In the genomic region with DNA sequence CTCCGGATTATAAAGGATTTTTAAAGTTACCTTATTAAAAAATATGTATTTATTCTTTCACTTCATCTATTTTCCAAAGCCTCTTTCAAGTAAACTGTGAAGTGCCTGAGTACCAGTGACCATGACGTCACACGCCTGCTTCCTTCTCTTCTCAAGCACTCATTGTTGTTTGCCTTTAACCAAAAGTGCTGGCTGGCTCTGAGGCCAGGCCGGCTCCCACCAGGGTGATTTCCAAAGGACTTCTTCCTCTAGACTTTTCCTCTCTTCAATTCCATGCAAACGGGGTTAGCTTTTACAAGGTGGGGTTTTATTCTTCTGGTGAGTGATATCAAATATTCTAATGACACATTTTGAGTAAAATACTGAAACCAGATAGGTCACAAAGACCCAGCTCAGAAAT, we compare ENCODE assay signal across 8 mouse cellular contexts. TPM values are rescaled to one million over a fixed set of nuclear protein-coding genes. Genes with fewer than 3 reads are reported as not detected.
A peak's percentile ranks its signal among the peaks of the same experiment; 100 is the strongest.
DNase-seq lines count a peak whose midpoint lies in the region; ATAC-seq and TF ChIP-seq lines count a peak whose summit lies in the region.

No protein-coding gene starts in this region.

- H3K4me2 ChIP-seq in embryonic facial prominence, embryonic 15.5 days (replicated peaks), result peak overlapping the region; percentile 95
- H3K4me2 ChIP-seq in hindbrain, embryonic 11.5 days (replicated peaks; ENCODE audit: low read depth, low read length), result peak overlapping the region; percentile 65
- peak overlapping the region; percentile 97 for H3K4me2 ChIP-seq in liver, embryonic 11.5 days
- H3K4me2 ChIP-seq in neural tube, embryonic 11.5 days (ENCODE audit: low read depth), result peak overlapping the region; percentile 77

- peak overlapping the region; percentile 96 for H3K4me3 ChIP-seq in C2C12 (ENCODE audit: insufficient read depth, poor library complexity, severe bottlenecking)
- peak overlapping the region; percentile 83 for H3K4me3 ChIP-seq in embryonic facial prominence, embryonic 15.5 days (replicated peaks)
- peak overlapping the region; percentile 93 for H3K4me3 ChIP-seq in hindbrain, embryonic 11.5 days (ENCODE audit: low read depth, low read length)
- H3K4me3 ChIP-seq in liver, embryonic 11.5 days (ENCODE audit: low read depth, low read length), result peak overlapping the region; percentile 73; the same call in 1 of the 2 replicates
- H3K4me3 ChIP-seq in neural tube, embryonic 11.5 days (ENCODE audit: low read depth, low read length), result peak overlapping the region; percentile 93

- H3K9me3 ChIP-seq in embryonic facial prominence, embryonic 15.5 days (replicated peaks), result no peaks in the 10 kb centered on the region
- H3K9me3 ChIP-seq in hindbrain, embryonic 11.5 days (ENCODE audit: control insufficient read depth, low read length), result no peaks in the 10 kb centered on the region
- no peaks in the 10 kb centered on the region for H3K9me3 ChIP-seq in liver, embryonic 11.5 days (ENCODE audit: control insufficient read depth, low read length)
- H3K9me3 ChIP-seq in neural tube, embryonic 11.5 days (ENCODE audit: control insufficient read depth, low read length), result no peaks in the 10 kb centered on the region

- no peak overlapping the region for H3K27ac ChIP-seq in embryonic facial prominence, embryonic 15.5 days (replicated peaks)
- peak overlapping the region; percentile 92; the same call in 1 of the 2 replicates for H3K27ac ChIP-seq in hindbrain, embryonic 11.5 days (ENCODE audit: low read depth, low read length)
- H3K27ac ChIP-seq in liver, embryonic 11.5 days (ENCODE audit: low read depth, low read length), result no peak overlapping the region
- H3K27ac ChIP-seq in neural tube, embryonic 11.5 days (ENCODE audit: low read depth, low read length), result peak overlapping the region; percentile 95; the same call in 1 of the 2 replicates

- peak; percentile 47 to 77 for DNase-seq in adrenal gland, adult (ENCODE audit: inconsistent age in 2 of 2, low spot score in 1 of 2)
- no peak for DNase-seq in adrenal gland, adult 8-10 months
- DNase-seq in hindbrain, embryonic 11.5 days (ENCODE audit: low spot score), result peak; percentile 69
- no peak for DNase-seq in liver, embryonic 11.5 days (ENCODE audit: low spot score)
- DNase-seq in neural tube, embryonic 11.5 days (ENCODE audit: low spot score), result peak; percentile 66
- no peak for DNase-seq in cerebellum, adult 11 months

- peaks cover 28% of the 10 kb centered on the region for H3K4me1 ChIP-seq in embryonic facial prominence, embryonic 15.5 days
- no peaks in the 10 kb centered on the region for H3K4me1 ChIP-seq in hindbrain, embryonic 11.5 days (replicated peaks; ENCODE audit: control insufficient read depth, insufficient read depth, low read length)
- H3K4me1 ChIP-seq in liver, embryonic 11.5 days (replicated peaks; ENCODE audit: control insufficient read depth, insufficient read depth, low read length), result no peaks in the 10 kb centered on the region; the same call in 1 of the 2 replicates
- H3K4me1 ChIP-seq in neural tube, embryonic 11.5 days (ENCODE audit: control insufficient read depth, insufficient read depth, low read length), result peaks cover 5% of the 10 kb centered on the region

- H3K27me3 ChIP-seq in C2C12 (ENCODE audit: control insufficient read depth, insufficient read depth, insufficient read length), result no peaks in the 10 kb centered on the region
- no peaks in the 10 kb centered on the region; the same call in 1 of the 2 replicates for H3K27me3 ChIP-seq in embryonic facial prominence, embryonic 15.5 days
- no peaks in the 10 kb centered on the region for H3K27me3 ChIP-seq in hindbrain, embryonic 11.5 days (ENCODE audit: control insufficient read depth, insufficient read depth, low read length)
- peaks cover 31% of the 10 kb centered on the region for H3K27me3 ChIP-seq in liver, embryonic 11.5 days (replicated peaks; ENCODE audit: control insufficient read depth, insufficient read depth, low read length)
- no peaks in the 10 kb centered on the region for H3K27me3 ChIP-seq in neural tube, embryonic 11.5 days (ENCODE audit: control insufficient read depth, insufficient read depth, low read length)

- peaks cover 49% of the 10 kb centered on the region for H3K79me3 ChIP-seq in C2C12 (ENCODE audit: low read depth)

- TF ChIP-seq CTCF in C2C12 (IDR thresholded peaks at IDR 0.05; ENCODE audit: control insufficient read depth, insufficient read depth, insufficient read length), result no peak

- H3K9ac ChIP-seq in embryonic facial prominence, embryonic 15.5 days, result no peak overlapping the region
- H3K9ac ChIP-seq in hindbrain, embryonic 11.5 days (ENCODE audit: low read depth, low read length), result peak overlapping the region; percentile 96
- no peak overlapping the region for H3K9ac ChIP-seq in liver, embryonic 11.5 days (ENCODE audit: low read depth, low read length)
- H3K9ac ChIP-seq in neural tube, embryonic 11.5 days (ENCODE audit: low read length), result peak overlapping the region; percentile 97

- WGBS in embryonic facial prominence, embryonic 15.5 days, result 19% methylated on average over 5 of the region's 5 CpGs
- 9% methylated on average over 5 of the region's 5 CpGs for WGBS in hindbrain, embryonic 11.5 days
- 24% methylated on average over 5 of the region's 5 CpGs for WGBS in liver, embryonic 11.5 days
- 7% methylated on average over 5 of the region's 5 CpGs for WGBS in neural tube, embryonic 11.5 days

- peak overlapping the region; percentile 22 for H3ac ChIP-seq in C2C12 (ENCODE audit: control insufficient read depth, insufficient read length, low read depth)

- ATAC-seq in embryonic facial prominence, embryonic 15.5 days (ENCODE audit: insufficient number of reproducible peaks, low FRiP score, low TSS enrichment, low read depth), result no peak
- no peak for ATAC-seq in hindbrain, embryonic 11.5 days (ENCODE audit: low FRiP score)
- no peak for ATAC-seq in liver, embryonic 11.5 days (replicated peaks; ENCODE audit: low FRiP score)
- ATAC-seq in neural tube, embryonic 11.5 days (ENCODE audit: insufficient read depth, low FRiP score, low TSS enrichment), result no peak

- peaks cover 60% of the 10 kb centered on the region for H3K79me2 ChIP-seq in C2C12 (ENCODE audit: control insufficient read depth, insufficient read depth)

- H3K36me3 ChIP-seq in C2C12 (ENCODE audit: control insufficient read depth, insufficient read depth), result peaks cover 50% of the 10 kb centered on the region
- H3K36me3 ChIP-seq in embryonic facial prominence, embryonic 15.5 days, result no peaks in the 10 kb centered on the region
- H3K36me3 ChIP-seq in hindbrain, embryonic 11.5 days (ENCODE audit: control insufficient read depth, insufficient read depth, low read length), result no peaks in the 10 kb centered on the region
- no peaks in the 10 kb centered on the region for H3K36me3 ChIP-seq in liver, embryonic 11.5 days (ENCODE audit: control insufficient read depth, insufficient read depth, low read length)
- peaks cover 3% of the 10 kb centered on the region; the same call in 1 of the 2 replicates for H3K36me3 ChIP-seq in neural tube, embryonic 11.5 days (ENCODE audit: control insufficient read depth, insufficient read depth, low read length)

TF ChIP-seq in C2C12, 6 proteins besides CTCF, POLR2A, EP300 and RAD21:
- TF ChIP-seq FOSL1 (IDR thresholded peaks at IDR 0.05; ENCODE audit: insufficient read depth, low read length, poor library complexity, severe bottlenecking), result no peak
- TF ChIP-seq MYOG (IDR thresholded peaks at IDR 0.05; ENCODE audit: control insufficient read depth, extremely low read depth, insufficient read length), result no peak
- TF ChIP-seq CEBPB (IDR thresholded peaks at IDR 0.05; ENCODE audit: low read depth), result no peak
- no peak for TF ChIP-seq MYOD1 (IDR thresholded peaks at IDR 0.05; ENCODE audit: control insufficient read depth, insufficient read length, low read depth)
- TF ChIP-seq USF1 (IDR thresholded peaks at IDR 0.05; ENCODE audit: low read depth), result no peak
- no peak for TF ChIP-seq MAX (IDR thresholded peaks at IDR 0.05)

RNA-seq across cellular contexts. Expression of a gene that starts 2.6 kb away (rescaled TPM):
- 10 to 100 TPM; 17.6 to 19.9 (median 18.2) TPM for total RNA-seq in adrenal gland, adult 8-10 months (2022)
- polyA plus RNA-seq in C2C12 (2012; fragmentation: generic; extraction: Trizol), result 81.3 TPM
- polyA plus RNA-seq in embryonic facial prominence, embryonic 15.5 days (2015; fragmentation: Nextera tagmentation; extraction: Ambion mirVana), result 11.2 and 12.4 TPM in 2 replicates
- polyA plus RNA-seq in hindbrain, embryonic 11.5 days (2014; fragmentation: Nextera tagmentation; extraction: Ambion mirVana), result 10.4 and 10.9 TPM in 2 replicates
- 1.7 and 1.9 TPM in 2 replicates for polyA plus RNA-seq in liver, embryonic 11.5 days (2014; fragmentation: Nextera tagmentation; extraction: Ambion mirVana)
- polyA plus RNA-seq in neural tube, embryonic 11.5 days (2014; fragmentation: Nextera tagmentation; extraction: Ambion mirVana), result 10.5 and 11.8 TPM in 2 replicates

Comparison
In these comparisons a context has a peak if more than half of its experiments do, and no peak if none do; other contexts are left out.
1. DNase-seq: peak in adrenal gland, adult (2 of 2), hindbrain, embryonic 11.5 days (single experiment) and neural tube, embryonic 11.5 days (single experiment); none in adrenal gland, adult 8-10 months (single experiment), liver, embryonic 11.5 days (single experiment) and cerebellum, adult 11 months (single experiment).
2. H3K27ac ChIP-seq: peak in hindbrain, embryonic 11.5 days (single experiment) and neural tube, embryonic 11.5 days (single experiment); none in embryonic facial prominence, embryonic 15.5 days (single experiment) and liver, embryonic 11.5 days (single experiment).
3. H3K9ac ChIP-seq: peak in hindbrain, embryonic 11.5 days (single experiment) and neural tube, embryonic 11.5 days (single experiment); none in embryonic facial prominence, embryonic 15.5 days (single experiment) and liver, embryonic 11.5 days (single experiment).
4. Peak in every context shown above with its lines, with median percentiles within 50 percentile points of each other: H3K4me3 ChIP-seq and H3K4me2 ChIP-seq.